Mouse (Mus musculus): ENCODE measurements at regions not wholly inside any gene's neighbourhood (a gene's known extent, or its start where the extent isn't known, plus 50 kb on each side); places are given as distances from the start of the nearest gene placed in this dataset.

DNA sequence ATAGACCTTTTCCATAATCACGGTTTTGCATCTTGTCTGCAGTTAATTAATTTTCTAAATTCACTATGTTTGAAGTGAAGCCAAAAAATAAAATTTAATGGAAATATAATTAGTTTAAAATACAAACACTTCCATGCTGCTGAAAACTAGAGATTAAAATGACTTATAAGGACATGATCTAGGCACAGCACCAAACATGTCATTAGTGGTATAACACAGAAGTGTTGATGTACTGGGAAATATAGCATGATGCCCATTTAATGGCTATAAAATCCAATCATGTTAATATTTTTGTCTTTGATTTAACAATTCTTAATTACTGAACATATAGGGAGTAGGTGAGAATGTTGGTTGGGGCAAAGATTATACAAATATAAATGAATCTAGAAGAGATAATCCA is 487.5 kb upstream of the Gm38303 start:
- CTCF ChIA-PET, result interaction anchor here in 1 of 4 experiments (0.7 kb wide), 1 partner anchor 250 kb away, joined by 5 read pairs; no protein-coding TSS in a partner anchor
- POLR2A ChIA-PET, result interaction anchor here in 1 of 4 experiments (0.5 to 0.7 kb wide), 2 partner anchors 87 to 1089 kb away, joined by 3 read pairs; no protein-coding TSS in a partner anchor

DNA sequence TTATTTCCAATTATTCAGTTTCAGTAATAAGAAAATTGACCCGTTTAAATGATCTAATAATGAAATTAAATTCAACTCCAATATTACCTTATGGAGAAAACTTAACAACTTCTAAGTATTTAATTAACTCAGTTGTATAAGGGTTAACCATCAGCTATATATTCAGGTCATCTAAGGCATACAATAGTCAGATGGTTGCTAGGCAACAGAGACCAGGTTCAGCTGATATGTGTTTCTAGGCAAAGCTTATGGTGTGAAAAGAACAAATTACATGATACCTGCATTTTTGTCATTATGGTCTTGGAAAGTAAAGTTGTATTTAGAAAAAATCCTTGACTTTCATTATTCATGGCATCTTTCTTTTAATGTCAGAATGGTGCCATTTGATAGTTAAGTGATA is 487.1 kb upstream of the Gm38303 start:
- ChIA-PET CTCF (no interaction called here), POLR2A (interaction anchor here in 1 of 4 experiments (0.5 kb wide), 1 partner anchor 1090 kb away, joined by 3 read pairs; no protein-coding TSS in a partner anchor)

DNA sequence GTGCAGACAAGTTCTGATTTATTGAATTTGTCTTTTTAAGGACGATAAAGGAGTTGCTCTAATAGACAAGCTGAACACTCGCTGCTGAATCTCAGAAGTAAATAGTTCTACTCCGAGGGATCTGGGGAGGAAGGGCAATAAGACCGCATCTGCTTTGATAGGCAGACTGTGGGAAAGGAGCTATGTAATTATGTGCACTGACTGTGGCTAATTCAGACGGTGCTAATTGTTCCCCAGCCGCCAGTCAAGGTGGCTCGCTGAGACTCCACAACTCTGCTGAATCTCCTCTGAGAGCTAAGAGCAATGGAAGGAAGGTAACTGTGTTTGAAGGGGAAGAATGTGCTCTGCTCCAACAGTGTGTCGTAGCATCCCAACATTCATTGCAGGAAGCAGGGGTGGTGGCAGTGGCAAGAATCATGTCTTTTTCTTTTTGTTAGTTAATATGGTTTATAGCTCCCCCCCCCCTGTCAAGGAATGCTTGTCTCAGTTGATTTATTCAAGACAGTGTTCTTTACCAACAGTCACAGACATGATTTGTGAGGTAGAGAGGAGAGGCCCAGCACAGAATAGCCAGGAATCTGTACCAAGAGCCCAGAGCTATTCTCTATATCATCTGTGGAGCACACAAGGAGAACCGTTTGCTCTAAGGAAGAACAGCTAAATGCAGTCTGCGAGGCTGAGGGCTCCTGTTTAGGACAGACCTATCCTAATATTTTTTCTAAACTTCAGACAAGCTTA is 440.9 kb upstream of the Gm38303 start:
- POLR2A ChIA-PET, result no interaction called here

More for the DNA sequence above, 440.9 kb upstream of the Gm38303 start:
- CTCF ChIA-PET, result no interaction called here

Data from embryonic stem cell, embryonic (primary cell).